Mouse (Mus musculus) kidney, postnatal 0 days (tissue): ENCODE data around the gene Dkk3. TPM values are rescaled to one million over a fixed set of nuclear protein-coding genes. Genes with fewer than 3 reads are reported as not detected.
A peak's percentile ranks its signal among the peaks of the same experiment; 100 is the strongest.

Experiments
- ATAC-seq: fragments of 200-750 bp; cut with Nextera tagmentation; replicated peaks from 2 replicates; pipeline ENCODE4 v1.8.0; 2017; ENCODE audit warnings: low read depth, moderate number of reproducible peaks, moderate TSS enrichment, moderate library complexity; ENCODE audit not compliant: low FRiP score
- DNase-seq: peaks from one replicate; pipeline ENCODE4 v3.0.0-alpha.2; 2016; ENCODE audit warnings: low spot score
- H3K27ac ChIP-seq: fragments of 300-500 bp; sonication (generic); 2 replicates; pipeline ENCODE4 v1.5.1; 2014; ENCODE audit warnings: mild to moderate bottlenecking
- H3K27me3 ChIP-seq: fragments of 300-500 bp; sonication (generic); 2 replicates; pipeline ENCODE4 v1.6.1; 2014; ENCODE audit warnings: low read length, mixed read lengths; ENCODE audit not compliant: insufficient read depth
- H3K36me3 ChIP-seq: fragments of 300-500 bp; sonication (generic); 2 replicates; pipeline ENCODE4 v1.6.1; 2014; ENCODE audit warnings: low read length, mixed read lengths; ENCODE audit not compliant: insufficient read depth
- H3K4me1 ChIP-seq: fragments of 300-500 bp; sonication (generic); replicated peaks from 2 replicates; pipeline ENCODE4 v1.6.1; 2014; ENCODE audit warnings: antibody characterized with exemption, low read length, mixed read lengths; ENCODE audit not compliant: insufficient read depth
- H3K4me2 ChIP-seq: fragments of 300-500 bp; sonication (generic); 2 replicates; pipeline ENCODE4 v1.6.1; 2014; ENCODE audit warnings: mild to moderate bottlenecking, low read length, moderate library complexity, mixed read lengths
- H3K4me3 ChIP-seq: fragments of 300-500 bp; sonication (generic); replicated peaks from 2 replicates; pipeline ENCODE4 v1.5.1; 2014; ENCODE audit warnings: low read depth, low read length
- H3K9ac ChIP-seq: fragments of 300-500 bp; sonication (generic); 2 replicates; pipeline ENCODE4 v1.6.1; 2014; ENCODE audit warnings: low read depth, low read length
- H3K9me3 ChIP-seq: fragments of 300-500 bp; sonication (generic); replicated peaks from 2 replicates; pipeline ENCODE4 v1.6.1; 2016; ENCODE audit warnings: low read length, inconsistent platforms, mixed read lengths
- CTCF ChIP-seq: IDR thresholded peaks from 2 replicates; pipeline ENCODE4 v1.5.1; 2016; ENCODE audit warnings: antibody characterized with exemption, low read depth, mild to moderate bottlenecking, moderate library complexity
- WGBS: fragments of 180-500 bp; shearing (Covaris S2); extraction: QIAGEN DNeasy Blood & Tissue Kit; methylation state at CpG from one replicate; pipeline ENCODE4 v1.1.7; 2014; 5-methylcytosine and 5-hydroxymethylcytosine counted together
- polyA plus RNA-seq: library from polyadenylated mRNA; unstranded; fragments of >200 nt; fragmentation: Nextera tagmentation; extraction: Ambion mirVana; gene quantifications from 2 replicates; pipeline ENCODE4 v1.2.1, GENCODE M21; 2015

Dkk3 gene
- polyA plus RNA-seq, 1 experiment from 2014 or later = 23.8 TPM

- ATAC-seq = no peak
- H3K27ac ChIP-seq = no peak overlapping the region
Observed at GRCm38 (mm10) chr7:112187536-112188459, 28.9 kb upstream of the Dkk3 start.

GRCm38 (mm10) chr7:112186871-112187270, 28.0 kb upstream of the Dkk3 start:
- no peak overlapping the region for H3K9ac ChIP-seq
- H3K4me3 ChIP-seq = no peak overlapping the region
- TF ChIP-seq CTCF = no peak
- DNase-seq (no peak), ATAC-seq (no peak)
- H3K4me2 ChIP-seq = no peak overlapping the region
- H3K27ac ChIP-seq = no peak overlapping the region
- H3K27me3 ChIP-seq = no peaks in the 10 kb centered on the region
- H3K9me3 ChIP-seq = no peaks in the 10 kb centered on the region
- no peaks in the 10 kb centered on the region for H3K36me3 ChIP-seq
- peaks cover 12% of the 10 kb centered on the region for H3K4me1 ChIP-seq
- 75% methylated on average over 7 of the region's 7 CpGs for WGBS

More at GRCm38 (mm10) chr7:112187536-112188459, 28.9 kb upstream of the Dkk3 start:
- Histone ChIP-seq H3K4me2 (no peak overlapping the region), H3K9me3 (no peaks in the 10 kb centered on the region), H3K27me3 (no peaks in the 10 kb centered on the region), H3K4me3 (no peak overlapping the region), H3K9ac (no peak overlapping the region), H3K36me3 (no peaks in the 10 kb centered on the region), H3K4me1 (peaks cover 12% of the 10 kb centered on the region)
- WGBS = 35% methylated on average over 13 of the region's 13 CpGs
- no peak for DNase-seq
- no peak for TF ChIP-seq CTCF

DNA sequence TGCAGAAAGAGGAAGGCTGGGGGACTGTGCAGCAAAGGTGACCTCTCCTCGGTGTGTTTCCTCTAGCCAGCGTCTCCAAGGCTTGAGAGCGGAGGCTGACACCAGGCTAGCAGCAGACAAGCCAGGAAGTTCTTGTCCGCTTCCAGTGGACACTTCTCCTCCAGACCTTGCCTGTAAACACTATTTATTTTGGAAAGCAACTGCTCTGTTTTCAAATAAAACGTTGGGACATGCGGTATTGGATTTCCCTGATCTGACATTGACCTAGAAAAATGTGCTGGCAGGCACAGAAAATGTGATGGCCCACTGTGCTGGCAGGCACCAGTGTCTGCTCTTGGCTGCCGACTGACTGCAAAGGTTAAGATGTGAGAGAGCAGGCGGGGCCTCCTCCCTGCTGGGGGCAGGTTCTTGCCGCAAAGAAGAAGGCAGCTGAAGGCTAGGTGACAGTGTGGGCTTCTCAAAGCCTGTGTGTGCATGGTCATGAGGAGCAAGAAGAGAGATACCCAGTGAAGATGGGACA, 26.4 kb upstream of the Dkk3 start:
- Histone ChIP-seq H3K9me3 (no peaks in the 10 kb centered on the region), H3K27me3 (no peaks in the 10 kb centered on the region), H3K27ac (no peak overlapping the region), H3K9ac (no peak overlapping the region), H3K4me1 (peaks cover 12% of the 10 kb centered on the region), H3K4me2 (no peak overlapping the region), H3K36me3 (no peaks in the 10 kb centered on the region), H3K4me3 (no peak overlapping the region)
- ATAC-seq (no peak), DNase-seq (peak; percentile 36)
- TF ChIP-seq CTCF = no peak
- 33% methylated on average over 9 of the region's 9 CpGs for WGBS

DNA sequence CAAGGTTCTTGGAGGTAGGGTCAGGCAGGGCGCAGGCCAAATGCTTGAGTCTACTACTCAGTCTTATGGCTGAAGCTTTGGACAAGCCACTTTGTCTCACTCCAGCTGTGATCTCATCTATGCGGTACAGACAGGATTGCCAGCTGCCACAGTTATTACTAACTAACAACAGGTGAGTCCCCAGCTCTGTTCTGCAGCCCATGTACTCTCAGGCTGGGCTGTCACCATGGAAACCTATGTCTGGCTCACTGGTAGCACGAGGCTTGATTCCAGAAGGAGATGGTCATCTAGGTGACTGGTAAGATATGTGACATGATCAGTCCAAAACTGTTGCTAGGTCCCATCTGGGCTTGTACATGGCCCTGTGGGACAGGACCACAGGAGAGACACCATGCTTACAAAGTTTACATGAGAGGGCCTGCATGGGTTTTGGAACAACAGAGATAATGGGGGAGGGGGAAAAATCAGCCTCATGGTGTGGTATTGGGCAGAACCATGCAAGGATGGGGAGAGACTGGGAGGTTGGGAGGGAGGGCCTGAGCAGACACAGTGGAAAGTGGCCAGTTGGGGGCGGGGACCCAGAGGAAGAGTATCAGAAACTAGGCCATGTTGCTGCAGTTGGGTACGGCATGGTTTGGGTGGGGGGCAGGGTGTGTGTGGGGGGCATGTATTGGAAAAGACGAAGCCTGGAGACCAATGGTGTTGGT, 25.8 kb upstream of the Dkk3 start:
- TF ChIP-seq CTCF = no peak

DNA sequence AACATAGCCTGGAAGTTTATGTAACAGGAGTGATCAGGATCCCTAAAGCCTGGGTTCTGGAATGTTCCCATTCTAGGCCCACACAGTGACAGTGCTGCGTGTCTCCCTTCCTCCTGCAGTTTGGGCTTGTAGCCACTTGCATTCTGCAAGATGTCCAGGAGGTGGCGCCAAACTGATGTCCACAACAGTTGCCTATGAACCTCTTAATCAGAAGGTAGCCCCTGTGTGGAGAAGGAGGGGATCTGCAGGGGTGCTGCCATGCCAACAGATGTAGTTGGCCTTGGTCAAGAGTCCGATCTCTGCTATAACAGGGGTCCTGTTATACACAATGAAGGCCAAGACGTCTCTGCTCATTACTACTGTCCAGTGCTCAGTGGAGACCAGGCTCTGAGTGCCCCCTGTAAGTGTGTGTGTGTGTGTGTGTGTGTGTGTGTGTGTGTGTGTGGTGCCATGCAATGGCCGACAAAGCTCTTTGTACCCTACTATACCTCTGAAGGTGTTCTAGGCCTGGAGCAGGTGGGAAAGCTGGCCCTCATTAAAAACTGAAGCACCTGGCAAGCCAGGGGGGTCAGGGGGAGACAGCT, 24.5 kb upstream of the Dkk3 start:
- Histone ChIP-seq H3K9me3 (no peaks in the 10 kb centered on the region), H3K27me3 (no peaks in the 10 kb centered on the region), H3K4me2 (no peak overlapping the region), H3K4me3 (no peak overlapping the region), H3K36me3 (no peaks in the 10 kb centered on the region), H3K4me1 (peaks cover 8% of the 10 kb centered on the region; the same call in 1 of the 2 replicates), H3K9ac (no peak overlapping the region), H3K27ac (no peak overlapping the region)
- ATAC-seq = peak; percentile 47
- TF ChIP-seq CTCF = peak; percentile 99
- 37% methylated on average over 5 of the region's 5 CpGs for WGBS
- peak; percentile 91 for DNase-seq

More for the DNA sequence above, 25.8 kb upstream of the Dkk3 start:
- no peaks in the 10 kb centered on the region for H3K36me3 ChIP-seq
- H3K9me3 ChIP-seq = no peaks in the 10 kb centered on the region
- ATAC-seq = no peak
- no peak overlapping the region for H3K4me2 ChIP-seq
- H3K4me3 ChIP-seq = no peak overlapping the region
- WGBS = 78% methylated on average over 6 of the region's 6 CpGs
- H3K9ac ChIP-seq = no peak overlapping the region
- H3K4me1 ChIP-seq = peaks cover 12% of the 10 kb centered on the region
- H3K27me3 ChIP-seq = no peaks in the 10 kb centered on the region
- no peak for DNase-seq
- no peak overlapping the region for H3K27ac ChIP-seq

GRCm38 (mm10) chr7:112180235-112180705, 21.4 kb upstream of the Dkk3 start:
- Histone ChIP-seq H3K4me1 (no peaks in the 10 kb centered on the region), H3K36me3 (no peaks in the 10 kb centered on the region), H3K4me2 (peak overlapping the region; percentile 41; the same call in 1 of the 2 replicates), H3K9me3 (no peaks in the 10 kb centered on the region), H3K9ac (no peak overlapping the region), H3K27ac (no peak overlapping the region), H3K4me3 (no peak overlapping the region), H3K27me3 (no peaks in the 10 kb centered on the region)
- WGBS = 13% methylated on average over 9 of the region's 10 CpGs
- ATAC-seq (peak; percentile 77), DNase-seq (peak; percentile 96)
- peak; percentile 99 for TF ChIP-seq CTCF
